Mouse (Mus musculus) kidney, adult 2 months (tissue): ENCODE measurements around the gene Colq. TPM values are rescaled to one million over a fixed set of nuclear protein-coding genes. Genes with fewer than 3 reads are reported as not detected.

ENCODE experiments used
- DNase-seq: peaks from one replicate; pipeline ENCODE4 v3.0.0; 2021
- H3K27ac ChIP-seq: fragments of 200-500 bp; 2 replicates; pipeline ENCODE4 v1.5.1; 2012; ENCODE audit warnings: low read depth, low read length, control low read depth, inconsistent platforms; ENCODE audit not compliant: insufficient read depth
- H3K27me3 ChIP-seq: fragments of 200-500 bp; replicated peaks from 2 replicates; pipeline ENCODE4 v1.6.1; 2012; ENCODE audit warnings: mild to moderate bottlenecking, moderate library complexity, low read length, inconsistent platforms; ENCODE audit not compliant: control insufficient read depth, insufficient read depth
- H3K36me3 ChIP-seq: fragments of 200-500 bp; 2 replicates; pipeline ENCODE4 v1.6.1; 2012; ENCODE audit warnings: mild to moderate bottlenecking, moderate library complexity, low read length, inconsistent platforms; ENCODE audit not compliant: control insufficient read depth, insufficient read depth
- H3K4me1 ChIP-seq: fragments of 200-500 bp; 2 replicates; pipeline ENCODE4 v1.6.1; 2011; ENCODE audit warnings: low read length; ENCODE audit not compliant: control insufficient read depth, insufficient read depth
- H3K4me3 ChIP-seq: fragments of 200-500 bp; 2 replicates; pipeline ENCODE4 v1.5.1; 2011; ENCODE audit warnings: mild to moderate bottlenecking, low read depth, low read length, control low read depth; ENCODE audit not compliant: insufficient read depth
- CTCF ChIP-seq: fragments of 200-500 bp; conservative IDR thresholded peaks from 2 replicates; pipeline ENCODE4 v1.5.1; 2011; ENCODE audit warnings: low read depth, mild to moderate bottlenecking, control low read depth, low read length, moderate library complexity, mixed read lengths; ENCODE audit not compliant: insufficient read depth, insufficient read length
- POLR2A ChIP-seq: fragments of 200-500 bp; IDR thresholded peaks from one replicate; pipeline ENCODE4 v1.6.1; 2011; ENCODE audit warnings: low read depth, low read length, control low read depth
- WGBS: fragments of 180-500 bp; shearing (Covaris S2); methylation state at CpG from one replicate; pipeline ENCODE4 v1.1.7; 2018; 5-methylcytosine and 5-hydroxymethylcytosine counted together
- polyA plus RNA-seq: library from polyadenylated mRNA; depleted of rRNA; stranded (reverse); fragments of >200 nt; gene quantifications from 2 replicates; pipeline ENCODE4 v1.2.3, GENCODE M21; 2012

Gene Colq
- polyA plus RNA-seq, 1 experiment = 1.2 TPM

DNA sequence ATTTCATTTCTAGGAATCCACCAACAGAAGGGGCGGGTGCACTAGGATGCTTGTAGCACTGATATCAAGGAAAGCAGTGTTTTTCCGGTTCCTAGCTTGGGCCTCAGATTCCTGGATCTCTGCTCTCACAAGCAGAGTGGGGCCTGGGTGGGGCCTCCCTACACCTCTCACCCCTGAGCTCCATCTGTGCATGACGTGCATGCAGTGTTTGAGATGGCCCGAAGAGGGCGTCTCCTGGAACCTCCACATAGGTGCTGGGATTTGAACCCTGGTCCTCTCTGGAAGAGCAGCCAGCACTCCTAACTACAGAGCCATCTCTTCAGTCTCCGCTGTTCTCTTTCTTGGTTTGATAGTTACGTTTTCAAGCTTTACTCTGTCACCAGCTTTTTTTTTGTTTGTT, 36.1 kb downstream of the Colq start:
- H3K36me3 ChIP-seq = no peaks in the 10 kb centered on the region
- no peak for DNase-seq
- no peaks in the 10 kb centered on the region for H3K4me1 ChIP-seq
- H3K27ac ChIP-seq = no peak overlapping the region
- no peak overlapping the region for H3K4me3 ChIP-seq
- TF ChIP-seq CTCF = no peak
- no peak for TF ChIP-seq POLR2A
- no peaks in the 10 kb centered on the region for H3K27me3 ChIP-seq
- 95% methylated on average over 7 of the region's 7 CpGs for WGBS

DNA sequence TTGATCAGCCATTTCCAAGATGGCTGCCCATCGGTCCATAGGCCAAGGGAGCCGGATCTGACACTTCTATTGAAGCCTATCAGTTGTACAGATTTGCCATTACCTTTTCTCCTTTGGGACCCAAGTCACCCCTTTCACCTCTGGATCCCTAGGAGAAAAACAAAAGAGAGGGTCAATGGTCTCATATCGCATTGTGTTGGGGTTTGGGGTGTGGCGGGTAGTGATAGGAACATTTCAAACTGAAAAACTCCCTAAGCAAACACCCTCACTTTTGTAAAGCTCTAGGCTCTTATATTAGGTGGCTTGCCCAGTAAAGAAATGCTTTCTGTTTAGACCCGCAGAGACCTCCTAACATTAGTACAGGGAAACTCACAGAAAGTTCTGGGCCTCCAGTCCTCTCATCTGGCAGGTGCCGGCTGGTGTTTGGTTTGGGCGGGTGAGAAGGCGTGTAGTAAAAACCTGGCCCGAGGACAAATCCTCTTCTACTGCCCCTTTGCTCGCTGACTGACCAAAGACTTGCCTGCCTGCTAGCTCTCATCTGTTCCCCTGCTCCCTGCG, 47.2 kb downstream of the Colq start:
- TF ChIP-seq CTCF = no peak
- TF ChIP-seq POLR2A = no peak
- DNase-seq = no peak
- Histone ChIP-seq H3K27me3 (no peaks in the 10 kb centered on the region), H3K4me1 (no peaks in the 10 kb centered on the region), H3K36me3 (no peaks in the 10 kb centered on the region), H3K4me3 (no peak overlapping the region), H3K27ac (no peak overlapping the region)
- WGBS = 71% methylated on average over 11 of the region's 11 CpGs

DNA sequence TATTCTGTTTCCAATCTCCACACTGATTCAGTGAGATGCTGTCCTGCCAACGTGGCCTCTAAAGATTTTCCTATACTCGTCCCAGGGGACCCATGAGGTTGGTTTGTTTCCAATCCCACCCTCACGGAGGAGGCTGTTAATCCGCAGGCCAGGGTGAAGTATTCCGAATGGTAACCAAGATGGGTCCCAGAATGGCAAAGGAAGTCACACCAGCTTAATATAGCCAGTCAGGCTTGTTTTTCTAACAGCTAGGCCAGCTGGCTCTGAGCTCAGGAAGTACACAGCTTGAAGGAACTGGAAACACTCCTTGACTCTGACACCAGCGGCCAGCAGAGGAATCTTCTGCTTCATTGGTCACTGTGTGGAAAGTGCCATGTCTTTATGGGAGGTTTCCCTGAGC, 53.8 kb downstream of the Colq start:
- H3K4me1 ChIP-seq = peaks cover 11% of the 10 kb centered on the region; the same call in 1 of the 2 replicates
- WGBS = 47% methylated on average over 6 of the region's 6 CpGs

DNA sequence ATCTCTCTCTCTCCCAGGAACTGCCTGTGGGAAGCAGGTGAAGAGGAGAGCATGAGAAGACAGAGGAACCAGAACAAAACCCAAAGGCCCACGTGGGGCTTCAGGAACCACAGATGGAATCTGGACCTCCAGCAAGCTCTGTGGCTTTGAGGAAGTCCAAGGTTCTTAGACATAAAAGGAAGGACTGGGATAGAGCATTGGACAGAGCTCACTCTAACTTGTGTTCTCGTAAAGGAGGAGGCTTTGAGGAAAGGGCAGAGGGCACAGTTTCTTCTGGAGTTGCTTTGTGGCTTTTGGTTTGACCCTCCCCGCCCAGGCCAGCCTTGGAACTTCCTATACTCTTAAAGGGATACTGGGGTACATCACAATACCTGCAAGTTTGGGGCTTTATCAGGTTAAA, 58.5 kb downstream of the Colq start:
- TF ChIP-seq POLR2A = no peak
- no peak for TF ChIP-seq CTCF
- Histone ChIP-seq H3K4me1 (peaks cover 24% of the 10 kb centered on the region; the same call in 1 of the 2 replicates), H3K4me3 (no peak overlapping the region), H3K36me3 (no peaks in the 10 kb centered on the region), H3K27me3 (no peaks in the 10 kb centered on the region), H3K27ac (peak overlapping the region; percentile 47; the same call in 1 of the 2 replicates)
- peak; percentile 72 for DNase-seq
- 48% methylated on average over 3 of the region's 3 CpGs for WGBS

More for the DNA sequence above, 53.8 kb downstream of the Colq start:
- no peak overlapping the region for H3K4me3 ChIP-seq
- H3K27me3 ChIP-seq = no peaks in the 10 kb centered on the region
- TF ChIP-seq CTCF (no peak), POLR2A (no peak)
- DNase-seq = peak; percentile 37
- no peaks in the 10 kb centered on the region for H3K36me3 ChIP-seq
- H3K27ac ChIP-seq = peak overlapping the region; percentile 21; the same call in 1 of the 2 replicates

DNA sequence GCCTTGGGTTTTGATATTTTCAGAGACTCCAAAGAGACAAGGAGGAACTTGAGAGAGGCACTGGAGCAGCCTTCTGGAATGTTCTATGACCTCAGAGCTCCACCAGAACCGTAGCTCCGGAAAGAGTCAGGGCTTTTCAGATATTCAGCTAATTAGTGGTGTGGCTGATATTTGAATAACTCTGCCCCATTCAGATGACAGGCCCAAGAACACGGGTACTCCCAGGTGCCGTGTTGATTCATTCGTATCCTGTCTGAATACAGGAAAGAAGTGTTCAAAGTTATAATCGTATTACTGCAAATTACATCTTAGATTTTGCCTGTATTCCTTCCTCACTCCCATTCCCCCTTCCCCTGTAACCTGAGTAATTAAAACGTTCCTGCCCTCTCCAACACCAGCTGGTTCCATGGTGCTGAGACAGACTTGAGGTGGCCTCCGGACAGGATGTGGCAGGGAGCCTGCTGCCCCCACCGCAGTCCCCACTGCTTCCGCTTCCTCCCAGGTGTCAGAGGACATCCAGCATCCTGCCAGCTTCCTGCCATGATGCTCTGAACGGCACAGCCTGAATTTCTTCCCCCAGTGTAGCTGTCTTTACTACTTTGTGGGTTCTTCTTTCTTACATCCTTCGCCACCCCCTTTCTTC, 59.5 kb downstream of the Colq start:
- Histone ChIP-seq H3K27me3 (no peaks in the 10 kb centered on the region), H3K27ac (peak overlapping the region; percentile 71), H3K36me3 (no peaks in the 10 kb centered on the region), H3K4me1 (peaks cover 24% of the 10 kb centered on the region; the same call in 1 of the 2 replicates), H3K4me3 (no peak overlapping the region)
- 29% methylated on average over 12 of the region's 12 CpGs for WGBS
- DNase-seq = peak; percentile 55
- TF ChIP-seq POLR2A (peak; percentile 9), CTCF (no peak)

DNA sequence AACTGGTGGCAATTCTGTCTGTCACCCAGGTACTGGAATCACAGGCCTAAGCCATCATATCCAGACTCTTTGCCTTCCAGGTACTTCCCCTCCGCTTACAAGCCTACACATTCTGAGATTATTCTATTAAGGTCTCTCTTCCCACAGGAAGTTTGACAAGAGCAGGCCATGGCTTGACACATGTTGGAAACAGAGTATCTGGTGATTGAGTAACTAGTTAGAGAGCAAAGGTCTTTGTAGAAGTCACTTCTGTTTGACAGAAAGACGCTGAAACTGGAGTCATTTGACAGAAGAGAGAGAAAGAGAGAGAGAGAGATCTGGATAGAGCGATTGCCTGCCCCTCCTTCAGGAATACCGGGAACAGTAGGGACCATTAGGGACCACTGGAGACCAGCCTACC, 60.3 kb downstream of the Colq start:
- Histone ChIP-seq H3K36me3 (no peaks in the 10 kb centered on the region), H3K27ac (peak overlapping the region; percentile 71), H3K27me3 (no peaks in the 10 kb centered on the region), H3K4me1 (peaks cover 24% of the 10 kb centered on the region; the same call in 1 of the 2 replicates), H3K4me3 (no peak overlapping the region)
- peak; percentile 75 for DNase-seq
- WGBS = 53% methylated on average over 4 of the region's 4 CpGs
- no peak for TF ChIP-seq CTCF
- no peak for TF ChIP-seq POLR2A

DNA sequence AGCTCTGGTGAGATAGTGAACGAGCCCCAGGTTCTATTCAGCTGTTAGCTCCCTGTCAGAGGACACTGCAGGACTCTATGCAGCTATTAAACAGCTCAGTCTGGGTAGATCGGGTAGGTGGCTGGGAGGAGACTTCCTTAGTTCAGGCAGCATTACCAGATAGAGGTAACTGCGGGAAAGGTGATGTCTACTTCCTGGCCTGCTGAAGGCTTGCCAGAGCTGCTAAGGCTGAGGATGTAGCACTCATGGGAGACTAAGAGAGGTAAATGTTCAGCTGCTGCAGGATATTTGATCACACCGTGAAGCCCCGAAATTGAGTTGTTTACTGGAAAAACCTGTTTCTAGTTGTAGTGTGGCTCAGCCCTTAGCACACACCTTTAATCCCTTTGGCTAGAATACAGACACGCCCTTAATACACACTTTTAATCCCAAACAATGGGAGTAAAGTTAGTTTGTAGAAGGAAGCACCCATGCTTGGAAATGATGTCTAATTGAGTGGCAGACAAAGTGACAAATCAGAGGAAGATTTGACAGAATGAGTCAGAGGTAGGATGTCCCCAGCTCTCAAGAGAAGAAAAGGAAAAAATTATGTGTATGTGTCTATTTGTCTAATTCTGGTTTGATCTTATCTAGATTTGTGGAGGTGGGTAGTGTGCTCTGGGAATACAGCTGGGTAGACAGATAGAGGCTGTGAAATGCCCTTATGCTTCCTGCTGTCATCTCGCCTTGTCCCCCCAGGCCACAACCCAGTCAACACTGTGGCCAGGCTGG, 65.9 kb downstream of the Colq start:
- DNase-seq = no peak
- Histone ChIP-seq H3K27ac (no peak overlapping the region), H3K36me3 (no peaks in the 10 kb centered on the region), H3K27me3 (no peaks in the 10 kb centered on the region), H3K4me3 (no peak overlapping the region), H3K4me1 (no peaks in the 10 kb centered on the region)
- 86% methylated on average over 7 of the region's 7 CpGs for WGBS
- no peak for TF ChIP-seq POLR2A
- no peak for TF ChIP-seq CTCF
